Mouse (Mus musculus) left cerebral cortex, postnatal 25 days (tissue): ENCODE measurements at regions not wholly inside any gene's neighbourhood (a gene's known extent, or its start where the extent isn't known, plus 50 kb on each side); places are given as distances from the start of the nearest gene placed in this dataset.
"Not testable (repeated sequence)": the region's sequence is repeated elsewhere in the genome, so short reads cannot be mapped to it uniquely, and the experiment has no call there.

Experiments
- DNase-seq, 2 experiments: peaks; one replicate each; pipeline ENCODE4 v3.0.0; 2022; ENCODE audit warnings: low spot score in 2 of 2, mixed read lengths in 1 of 2
- intact Hi-C: fragments of 180-260 bp; cut with DNase I; formaldehyde crosslinking; loops from one replicate; pipeline ENCODE4 v1.15.1; 2025

- intact Hi-C loops: no loop called here
- DNase-seq: no peak
Measured at GRCm38 (mm10) chr1:8097046-8097445, 3289.4 kb downstream of the Gm37988 start.

GRCm38 (mm10) chr1:8123021-8123420 lies 3290.9 kb upstream of the A830018L16Rik start:
- DNase-seq, intact Hi-C loops: not testable (repeated sequence)

- peak in 1 of 2 experiments; percentile 2 for DNase-seq
- intact Hi-C loops: not testable (repeated sequence)
Measured at GRCm38 (mm10) chr1:8134434-8135433, 3279.2 kb upstream of the A830018L16Rik start.

- no peak for DNase-seq
- intact Hi-C loops: no loop called here
Measured at GRCm38 (mm10) chr1:8142583-8142982, 3271.3 kb upstream of the A830018L16Rik start.

GRCm38 (mm10) chr1:8173196-8173595 lies 3240.7 kb upstream of the A830018L16Rik start:
- intact Hi-C loops: no loop called here
- no peak for DNase-seq
